Mouse (Mus musculus) mouse trophoblast stem cell (cell line): ENCODE measurements around the gene Pip4p1.
"Not testable (repeated sequence)": the region's sequence is repeated elsewhere in the genome, so short reads cannot be mapped to it uniquely, and the experiment has no call there.

Experiments
- in situ Hi-C, 2 experiments: fragments of 300-500 bp; cut with MseI, MboI; formaldehyde crosslinking; loops; 2 replicates in 1 of 2; 3 replicates in 1 of 2; pipeline ENCODE4 v1.15.1; 2025

Pip4p1 gene

DNA sequence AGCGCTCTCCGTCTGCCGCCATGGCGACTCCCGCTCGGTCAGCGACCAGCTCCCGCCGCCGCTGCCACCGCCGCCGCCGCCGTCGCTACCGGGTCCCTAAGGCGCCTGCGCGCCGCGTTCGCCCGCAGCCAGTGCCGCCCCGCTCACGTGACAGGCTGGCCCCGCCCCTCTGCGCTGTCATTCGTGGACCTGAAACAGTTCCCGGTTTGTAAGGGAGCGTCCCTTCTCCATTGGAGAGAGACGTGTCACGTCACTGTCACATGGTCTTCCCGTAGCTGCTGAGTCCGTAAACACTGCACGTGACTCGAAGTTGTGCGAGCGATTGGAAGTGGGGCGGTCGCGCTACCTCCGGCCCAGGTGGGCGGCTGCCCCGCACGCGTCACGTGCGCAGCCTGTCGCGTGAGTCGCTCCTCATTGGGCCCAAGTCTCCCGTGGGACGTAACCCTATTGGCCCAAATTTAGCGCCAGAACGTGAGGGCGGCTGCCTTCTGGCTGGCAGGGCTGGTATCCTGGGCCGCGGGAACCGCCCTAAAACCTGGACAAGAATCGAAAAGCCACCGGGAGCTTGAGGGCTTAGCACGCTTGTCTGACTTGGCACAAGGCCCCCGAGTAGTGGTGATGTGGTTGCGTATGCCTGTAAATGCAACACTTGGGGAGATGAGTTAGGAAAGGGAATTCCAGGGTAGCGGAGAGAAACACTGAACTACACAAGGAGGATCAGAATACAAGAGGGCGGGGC is at the start of gene Pip4p1, which contains the start of gene Pnp:
Gene Pip4p1 (minus strand): TSS at position 103 of the 739 bp plus-strand sequence.
Gene Pnp (plus strand): TSS at position 329 of the 739 bp plus-strand sequence.
- in situ Hi-C loops, result no loop called here

DNA sequence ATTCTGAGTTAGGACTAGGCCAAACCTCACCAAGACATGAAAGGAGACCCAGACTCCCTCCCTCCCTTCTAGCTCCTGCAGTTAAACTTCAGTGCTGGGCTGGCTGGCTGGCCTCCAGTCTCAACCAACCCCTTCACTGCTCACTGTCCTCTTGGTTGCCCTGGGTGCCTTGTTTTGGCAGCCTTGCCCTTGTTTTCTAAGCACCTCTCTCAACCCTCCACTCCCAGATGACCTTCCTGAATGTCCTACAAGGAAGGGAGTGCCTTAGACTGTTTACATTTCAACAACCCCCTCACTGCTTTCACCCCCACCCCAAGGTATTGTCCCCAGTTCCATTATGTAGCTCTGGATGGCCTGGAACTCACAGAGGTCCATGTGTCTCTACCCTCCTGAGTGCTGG is 49.0 kb upstream of the Pip4p1 start:
- in situ Hi-C loops, result no loop called here

DNA sequence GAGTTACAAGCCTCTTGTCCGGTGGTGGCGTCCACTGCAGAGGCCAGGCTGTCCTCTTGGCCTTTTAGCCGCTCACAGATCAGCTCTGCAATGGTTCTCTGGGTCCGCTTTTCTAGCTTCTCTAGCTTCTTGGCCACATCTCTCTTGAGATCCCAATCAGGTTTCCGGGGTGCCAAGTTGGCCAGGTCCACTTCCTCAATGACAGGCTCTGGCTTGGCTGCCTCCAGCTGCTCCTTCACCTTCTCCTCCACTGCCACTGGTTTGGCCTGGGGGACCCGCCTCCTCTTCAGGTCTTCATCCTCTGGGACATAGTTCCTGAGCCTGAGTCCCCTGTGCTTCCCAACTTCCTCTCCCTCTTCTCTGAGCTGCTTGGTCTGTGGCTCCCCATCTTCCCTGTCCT is 47.8 kb upstream of the Pip4p1 start:
- in situ Hi-C loops, result not testable (repeated sequence)

DNA sequence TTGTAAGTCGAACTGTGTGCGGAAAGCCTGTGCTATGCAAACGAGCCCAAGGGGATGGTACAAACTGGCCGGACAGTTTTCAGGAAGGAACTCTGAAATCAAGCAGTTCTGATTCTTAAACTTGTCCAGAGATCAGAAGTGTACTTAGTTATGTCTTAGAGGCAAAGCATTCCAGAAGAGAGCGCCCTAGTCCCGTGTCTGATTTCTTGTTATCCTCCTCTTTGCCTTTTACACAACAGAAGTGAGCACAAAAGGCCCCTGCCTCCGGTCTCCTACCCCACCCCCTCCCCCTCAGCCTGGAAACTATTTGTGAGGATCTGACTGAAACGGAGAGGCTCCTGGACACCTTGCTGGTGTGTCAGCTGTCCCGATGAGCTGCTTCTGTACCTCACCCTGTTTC is 46.0 kb upstream of the Pip4p1 start:
- in situ Hi-C loops, result no loop called here

GRCm38 (mm10) chr14:50975001-50975400 is 44.3 kb upstream of the Pip4p1 start:
- in situ Hi-C loops, result no loop called here

DNA sequence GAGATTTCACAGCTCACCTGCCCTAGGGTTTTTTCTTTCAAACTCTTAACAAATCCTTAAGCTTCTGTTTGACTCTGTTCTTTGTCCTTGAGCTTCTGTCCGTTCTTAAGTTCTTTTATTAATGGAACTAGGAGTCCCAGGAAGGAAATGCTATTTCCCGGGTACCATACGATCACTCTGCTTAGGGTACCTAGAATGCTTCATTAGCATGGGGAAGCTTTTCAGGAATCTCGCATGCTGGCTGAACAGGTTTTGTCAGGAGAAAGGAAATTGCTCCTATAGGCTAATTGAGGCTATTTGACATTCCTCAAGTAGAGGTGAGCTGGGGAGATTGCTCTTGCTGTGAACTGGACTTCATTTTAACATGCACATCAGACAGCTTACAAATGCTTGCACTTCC is 43.0 kb upstream of the Pip4p1 start:
- in situ Hi-C loops, result no loop called here

DNA sequence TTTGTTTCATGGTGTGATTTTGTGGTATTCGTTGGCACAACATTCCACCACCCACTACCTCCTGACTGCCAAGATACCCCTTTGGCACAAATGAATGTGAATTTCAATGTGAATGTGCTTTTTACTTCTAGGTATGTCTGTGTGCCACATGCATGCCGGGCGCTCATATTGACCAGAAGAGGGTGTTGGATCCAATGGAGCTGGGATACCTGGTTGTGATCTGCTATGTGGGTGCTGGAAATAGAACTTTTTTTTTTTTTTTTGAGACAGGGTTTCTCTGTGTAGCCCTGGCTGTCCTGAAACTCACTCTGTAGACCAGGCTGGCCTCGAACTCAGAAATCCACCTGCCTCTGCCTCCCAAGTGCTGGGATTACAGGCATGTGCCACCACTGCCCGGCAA is 42.4 kb upstream of the Pip4p1 start:
- in situ Hi-C loops, result not testable (repeated sequence)

GRCm38 (mm10) chr14:50970822-50971221 is 40.2 kb upstream of the Pip4p1 start:
- in situ Hi-C loops, result no loop called here

GRCm38 (mm10) chr14:50969558-50970544 is 39.2 kb upstream of the Pip4p1 start:
- in situ Hi-C loops, result no loop called here

- in situ Hi-C loops, result no loop called here
Observed at GRCm38 (mm10) chr14:50969041-50969440, 38.4 kb upstream of the Pip4p1 start.

DNA sequence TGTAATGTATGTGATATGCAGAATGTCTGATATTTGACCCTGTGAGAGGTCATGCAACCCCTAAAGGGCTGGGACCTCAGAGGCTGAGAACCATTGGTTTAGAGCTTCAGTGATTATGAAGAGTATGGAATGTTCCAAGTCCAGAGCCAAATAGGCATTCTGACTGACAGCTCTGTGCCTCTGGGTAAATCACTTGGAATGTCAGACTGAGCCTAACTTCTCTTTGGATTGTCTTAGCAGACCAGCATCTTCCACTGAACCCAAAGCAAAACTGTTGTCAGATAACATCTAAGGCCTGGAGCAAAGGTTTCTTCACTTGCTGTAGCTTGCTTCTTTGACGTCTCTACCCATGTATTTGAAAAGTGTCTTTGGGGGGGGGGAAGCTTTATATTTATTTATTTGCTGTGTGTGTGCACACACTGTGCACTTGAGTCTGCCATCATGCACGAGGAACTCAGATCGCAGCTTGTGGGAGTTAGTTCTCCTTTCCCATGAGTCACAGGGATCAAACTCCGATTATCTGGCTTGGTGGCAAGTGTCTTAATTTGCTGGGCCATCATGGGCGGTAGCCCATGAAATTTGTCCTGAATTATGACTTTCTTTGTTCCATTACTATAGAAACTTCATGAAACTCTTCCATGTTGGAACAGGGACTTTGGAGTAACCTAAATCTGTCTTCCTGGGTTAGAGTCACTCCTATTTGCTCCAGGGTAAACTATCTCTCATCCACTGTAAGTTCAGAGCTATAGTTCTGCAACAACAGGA is 37.7 kb upstream of the Pip4p1 start:
- in situ Hi-C loops, result no loop called here

GRCm38 (mm10) chr14:50958289-50958995 is 27.8 kb upstream of the Pip4p1 start:
- in situ Hi-C loops, result not testable (repeated sequence)

GRCm38 (mm10) chr14:50957146-50957545 is 26.5 kb upstream of the Pip4p1 start:
- in situ Hi-C loops, result not testable (repeated sequence)

GRCm38 (mm10) chr14:50956724-50957123 is 26.1 kb upstream of the Pip4p1 start:
- in situ Hi-C loops, result not testable (repeated sequence)

DNA sequence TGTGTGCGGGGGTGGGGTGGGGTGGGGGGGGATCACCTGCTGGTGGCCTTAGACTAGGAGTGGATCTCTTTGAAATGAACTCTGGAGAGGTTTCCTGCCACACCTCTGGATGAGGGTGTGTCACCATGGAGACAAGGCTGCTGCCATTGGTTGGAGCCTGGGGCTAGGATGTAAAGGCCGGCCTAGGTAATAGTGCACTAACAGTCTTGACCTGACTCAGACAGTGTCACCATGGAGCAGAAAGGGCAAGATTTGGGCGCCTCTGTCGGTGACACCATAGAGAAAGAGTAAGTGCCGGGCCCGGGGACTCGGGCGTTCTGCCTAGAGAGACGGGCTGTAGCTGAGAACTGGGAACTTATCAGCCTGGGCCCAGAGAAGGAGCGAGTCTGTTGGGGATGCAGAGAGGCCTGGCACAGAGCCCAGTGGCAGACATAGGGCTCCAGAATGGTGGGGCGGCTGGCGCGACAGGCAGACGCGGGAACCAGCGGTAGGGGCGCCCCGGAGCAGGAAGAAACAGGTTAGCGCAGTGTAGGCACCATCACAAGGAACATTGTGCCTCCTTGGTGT is 25.4 kb upstream of the Pip4p1 start, which contains the start of gene Pnp2:
Gene Pnp2 (plus strand): TSS at position 51 of the 567 bp plus-strand sequence.
- in situ Hi-C loops, result not testable (repeated sequence)

GRCm38 (mm10) chr14:50955487-50955886 is 24.8 kb upstream of the Pip4p1 start:
- in situ Hi-C loops, result no loop called here

DNA sequence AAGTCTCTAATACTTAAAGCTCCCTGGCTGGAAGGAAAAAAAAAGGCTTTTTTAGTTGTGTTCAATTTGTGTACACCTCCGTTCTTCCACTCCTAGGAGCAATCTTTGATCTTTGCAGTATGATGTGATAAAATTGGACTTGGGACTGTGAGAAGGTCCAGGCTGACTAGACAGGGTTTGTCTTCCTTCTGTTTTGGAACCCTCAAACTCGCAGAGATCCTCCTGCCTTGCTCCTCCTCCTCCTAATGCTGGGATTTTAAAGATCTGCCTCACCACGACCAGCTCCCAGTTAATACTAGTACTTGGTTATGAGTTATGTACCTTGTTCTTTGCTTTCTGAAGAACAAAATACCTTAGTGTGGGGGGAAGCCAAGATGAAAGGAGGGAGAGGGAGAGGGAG is 14.9 kb upstream of the Pip4p1 start:
- in situ Hi-C loops, result not testable (repeated sequence)

GRCm38 (mm10) chr14:50945081-50945480 is 14.4 kb upstream of the Pip4p1 start:
- in situ Hi-C loops, result not testable (repeated sequence)

DNA sequence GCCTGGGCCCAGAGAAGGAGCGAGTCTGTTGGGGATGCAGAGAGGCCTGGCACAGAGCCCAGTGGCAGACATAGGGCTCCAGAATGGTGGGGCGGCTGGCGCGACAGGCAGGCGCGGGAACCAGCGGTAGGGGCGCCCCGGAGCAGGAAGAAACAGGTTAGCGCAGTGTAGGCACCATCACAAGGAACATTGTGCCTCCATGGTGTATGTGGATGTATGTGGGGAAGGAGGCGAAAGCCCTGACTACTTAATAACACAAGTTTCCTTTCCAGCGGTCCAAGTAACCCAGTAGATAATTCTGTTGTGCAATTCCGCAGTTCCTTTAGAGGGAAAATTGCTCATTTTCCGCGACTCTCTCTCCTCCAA is 14.0 kb upstream of the Pip4p1 start:
- in situ Hi-C loops, result not testable (repeated sequence)

- in situ Hi-C loops, result no loop called here
Observed at GRCm38 (mm10) chr14:50943932-50944667, 13.4 kb upstream of the Pip4p1 start, which contains the start of gene Gm49342. Gm49342 (plus strand) TSS chr14:50944517.
